Mouse (Mus musculus) megakaryocyte, embryonic 14.5 days (primary cell): ENCODE data around the gene Pon3.

Source experiments
- FLI1 ChIP-seq: IDR thresholded peaks from 2 replicates; pipeline ENCODE4 v1.6.1; 2012; ENCODE audit warnings: low read length, inconsistent platforms, mixed read lengths
- GATA1 ChIP-seq: IDR thresholded peaks from 3 replicates; pipeline ENCODE4 v1.6.1; 2012; ENCODE audit warnings: mixed read lengths, low read length, inconsistent platforms, borderline replicate concordance

- no peak for TF ChIP-seq GATA1
- TF ChIP-seq FLI1, result no peak
These were observed 77.9 kb downstream of the Pon3 start for GRCm38 (mm10) chr6:5177967-5178891.
